Mouse (Mus musculus) intestine, embryonic 16.5 days (tissue): Measurements from ENCODE around the gene Dck. TPM values are rescaled to one million over a fixed set of nuclear protein-coding genes. Genes with fewer than 3 reads are reported as not detected.
"Not testable (repeated sequence)": the region's sequence is repeated elsewhere in the genome, so short reads cannot be mapped to it uniquely, and the experiment has no call there.

ENCODE experiments used
- ATAC-seq: fragments of 200-750 bp; cut with Nextera tagmentation; 2 replicates; pipeline ENCODE4 v1.8.0; 2017; ENCODE audit warnings: moderate TSS enrichment, moderate library complexity
- H3K27ac ChIP-seq: fragments of 300-500 bp; sonication (generic); 2 replicates; pipeline ENCODE4 v1.5.1; 2014; ENCODE audit warnings: mild to moderate bottlenecking, low read length
- H3K27me3 ChIP-seq: fragments of 300-500 bp; sonication (generic); replicated peaks from 2 replicates; pipeline ENCODE4 v1.6.1; 2014; ENCODE audit warnings: low read length, control low read depth, mixed read lengths; ENCODE audit not compliant: control insufficient read depth, insufficient read depth
- H3K36me3 ChIP-seq: fragments of 300-500 bp; sonication (generic); 2 replicates; pipeline ENCODE4 v1.6.1; 2014; ENCODE audit warnings: low read length, control low read depth; ENCODE audit not compliant: control insufficient read depth, insufficient read depth
- H3K4me1 ChIP-seq: fragments of 300-500 bp; sonication (generic); 2 replicates; pipeline ENCODE4 v1.6.1; 2014; ENCODE audit warnings: low read length, control low read depth, mixed read lengths; ENCODE audit not compliant: control insufficient read depth, insufficient read depth
- H3K4me2 ChIP-seq: fragments of 300-500 bp; sonication (generic); 2 replicates; pipeline ENCODE4 v1.6.1; 2014; ENCODE audit warnings: low read depth, low read length, control low read depth
- H3K4me3 ChIP-seq: fragments of 300-500 bp; sonication (generic); 2 replicates; pipeline ENCODE4 v1.5.1; 2014; ENCODE audit warnings: mild to moderate bottlenecking, low read length
- H3K9ac ChIP-seq: fragments of 300-500 bp; sonication (generic); 2 replicates; pipeline ENCODE4 v1.6.1; 2014; ENCODE audit warnings: low read depth, low read length
- H3K9me3 ChIP-seq: fragments of 300-500 bp; sonication (generic); 2 replicates; pipeline ENCODE4 v1.6.1; 2016; ENCODE audit warnings: low read length, control low read depth; ENCODE audit not compliant: control insufficient read depth
- WGBS: fragments of 180-500 bp; shearing (Covaris S2); extraction: QIAGEN DNeasy Blood & Tissue Kit; methylation state at CpG from one replicate; pipeline ENCODE4 v1.1.7; 2014; 5-methylcytosine and 5-hydroxymethylcytosine counted together
- polyA plus RNA-seq: library from polyadenylated mRNA; unstranded; fragments of >200 nt; fragmentation: Nextera tagmentation; extraction: Ambion mirVana; gene quantifications from 2 replicates; pipeline ENCODE4 v1.2.1, GENCODE M21; 2015

Dck gene
- polyA plus RNA-seq, 1 experiment from 2014 or later, result 32.7 TPM

DNA sequence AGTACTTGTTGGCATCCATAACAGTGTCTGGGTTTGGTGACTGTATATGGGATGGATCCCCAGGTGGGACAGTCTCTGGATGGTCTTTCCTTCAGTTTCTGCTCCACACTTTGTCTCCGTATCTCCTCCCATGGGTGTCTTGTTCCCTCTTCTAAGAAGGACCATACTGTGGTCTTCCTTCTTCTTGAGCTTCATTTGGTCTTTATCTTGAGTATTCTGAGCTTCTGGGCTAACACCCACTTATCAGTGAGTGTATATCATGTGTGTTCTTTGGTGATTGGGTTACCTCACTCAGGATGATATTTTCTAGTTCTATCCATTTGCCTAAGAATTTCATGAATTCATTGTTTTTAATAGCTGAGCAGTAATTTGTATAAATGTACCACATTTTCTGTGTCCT lies 23.7 kb upstream of the Dck start:
- H3K27me3 ChIP-seq, H3K27ac ChIP-seq, H3K9ac ChIP-seq, H3K4me1 ChIP-seq, H3K36me3 ChIP-seq, H3K4me2 ChIP-seq, ATAC-seq, H3K9me3 ChIP-seq, H3K4me3 ChIP-seq: not testable (repeated sequence)
- 100% methylated on average over 1 of the region's 1 CpGs for WGBS

DNA sequence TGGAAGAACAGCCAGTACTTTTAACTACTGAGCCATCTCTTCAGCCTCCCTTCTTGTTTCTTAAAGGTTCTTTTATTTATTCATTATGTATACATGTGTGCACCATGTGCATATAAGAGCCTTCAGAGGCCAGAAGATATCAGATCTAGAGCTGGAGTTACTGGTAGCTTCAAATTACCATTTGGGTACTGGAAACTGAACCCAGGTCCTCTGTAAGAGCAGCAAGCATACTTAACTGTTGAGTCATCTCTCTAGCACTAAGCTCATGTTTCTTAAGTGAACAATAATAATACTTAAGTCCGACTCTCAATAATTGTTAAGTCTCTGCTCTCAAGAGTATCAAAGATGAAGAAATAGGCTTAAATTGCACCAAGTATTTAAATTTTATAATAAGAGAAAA lies 17.0 kb upstream of the Dck start:
- Histone ChIP-seq H3K9ac (no peak overlapping the region), H3K4me3 (no peak overlapping the region), H3K27ac (no peak overlapping the region), H3K4me1 (no peaks in the 10 kb centered on the region), H3K4me2 (no peak overlapping the region), H3K9me3 (no peaks in the 10 kb centered on the region), H3K27me3 (no peaks in the 10 kb centered on the region), H3K36me3 (no peaks in the 10 kb centered on the region; the same call in 1 of the 2 replicates)
- no peak for ATAC-seq
- 90% methylated on average over 1 of the region's 1 CpGs for WGBS

DNA sequence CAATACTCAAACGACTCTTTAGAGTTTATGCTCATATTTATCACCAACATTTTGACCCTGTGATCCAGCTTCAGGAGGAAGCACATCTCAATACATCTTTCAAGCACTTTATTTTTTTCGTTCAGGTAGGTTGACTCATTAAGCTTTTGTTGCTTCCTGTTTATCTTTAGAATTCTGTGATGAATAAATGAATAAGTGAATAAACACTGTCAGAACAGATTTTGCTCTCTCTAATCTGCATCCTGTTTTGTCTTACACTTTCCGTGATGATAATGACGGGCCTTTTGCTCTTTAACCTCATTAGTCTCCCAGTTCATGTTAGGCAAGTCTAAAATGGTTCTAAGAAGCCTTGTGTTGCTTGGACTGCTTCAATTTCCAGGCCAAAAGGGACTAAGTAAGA lies 11.6 kb upstream of the Dck start:
- Histone ChIP-seq H3K9ac (no peak overlapping the region), H3K9me3 (no peaks in the 10 kb centered on the region), H3K27me3 (no peaks in the 10 kb centered on the region), H3K4me1 (no peaks in the 10 kb centered on the region), H3K27ac (no peak overlapping the region), H3K4me2 (no peak overlapping the region), H3K36me3 (no peaks in the 10 kb centered on the region), H3K4me3 (no peak overlapping the region)
- WGBS, result 84% methylated on average over 4 of the region's 4 CpGs
- no peak for ATAC-seq

DNA sequence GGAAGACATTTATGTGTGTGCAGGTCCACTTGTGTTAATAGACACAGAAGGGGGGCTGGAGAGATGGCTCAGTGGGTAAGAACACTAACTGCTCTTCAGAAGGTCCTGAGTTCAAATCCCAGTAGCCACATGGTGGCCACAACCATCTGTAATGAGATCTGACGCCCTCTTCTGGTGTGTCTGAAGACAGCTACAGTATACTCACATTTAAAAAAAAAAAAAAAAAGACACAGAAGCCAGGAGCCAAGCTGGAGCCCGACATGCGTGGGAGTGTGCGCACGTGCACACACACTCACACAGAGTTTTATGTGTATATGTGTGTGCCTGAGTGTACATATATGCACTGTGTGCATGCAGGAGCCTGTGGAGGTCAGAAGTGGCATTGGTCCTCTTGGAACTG lies 2.2 kb upstream of the Dck start:
- Histone ChIP-seq H3K9ac (no peak overlapping the region), H3K36me3 (no peaks in the 10 kb centered on the region), H3K4me2 (no peak overlapping the region), H3K9me3 (no peaks in the 10 kb centered on the region), H3K4me1 (peaks cover 9% of the 10 kb centered on the region; the same call in 1 of the 2 replicates), H3K4me3 (no peak overlapping the region), H3K27ac (no peak overlapping the region), H3K27me3 (no peaks in the 10 kb centered on the region)
- no peak for ATAC-seq
- 91% methylated on average over 5 of the region's 5 CpGs for WGBS

DNA sequence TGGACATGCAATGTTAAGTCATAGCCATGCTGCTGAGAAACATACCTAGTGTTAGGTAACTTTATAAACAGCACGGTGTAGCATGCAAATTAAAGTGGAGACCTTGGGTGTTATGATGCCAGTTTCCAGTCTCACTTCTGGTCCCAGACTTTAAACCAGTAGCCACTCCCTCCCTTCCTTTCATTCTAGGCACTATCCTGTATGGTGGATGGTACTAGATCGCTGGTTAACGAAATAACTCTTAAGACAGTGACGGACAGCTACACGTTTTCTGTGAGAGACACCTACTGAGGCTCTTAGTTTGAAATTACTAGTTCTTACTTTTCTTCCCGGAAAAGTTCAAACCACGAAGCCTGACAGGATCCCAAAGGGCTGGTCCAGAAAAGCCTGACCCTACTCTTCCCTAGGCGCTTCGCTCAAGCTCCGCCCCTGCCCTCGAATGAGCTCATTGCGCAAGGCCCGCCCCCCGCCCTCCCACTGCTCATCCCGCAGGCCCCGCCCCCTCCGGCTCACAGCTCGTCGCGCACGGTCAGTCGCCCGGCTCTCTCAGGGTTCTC lies 288 bp upstream of the Dck start:
- ATAC-seq, result peak; percentile 70
- Histone ChIP-seq H3K4me1 (peaks cover 12% of the 10 kb centered on the region; the same call in 1 of the 2 replicates), H3K36me3 (no peaks in the 10 kb centered on the region), H3K27me3 (no peaks in the 10 kb centered on the region), H3K9me3 (no peaks in the 10 kb centered on the region), H3K4me3 (peak overlapping the region; percentile 84), H3K27ac (peak overlapping the region; percentile 65), H3K4me2 (peak overlapping the region; percentile 50), H3K9ac (peak overlapping the region; percentile 57; the same call in 1 of the 2 replicates)
- under 1% methylated on average over 23 of the region's 23 CpGs for WGBS

DNA sequence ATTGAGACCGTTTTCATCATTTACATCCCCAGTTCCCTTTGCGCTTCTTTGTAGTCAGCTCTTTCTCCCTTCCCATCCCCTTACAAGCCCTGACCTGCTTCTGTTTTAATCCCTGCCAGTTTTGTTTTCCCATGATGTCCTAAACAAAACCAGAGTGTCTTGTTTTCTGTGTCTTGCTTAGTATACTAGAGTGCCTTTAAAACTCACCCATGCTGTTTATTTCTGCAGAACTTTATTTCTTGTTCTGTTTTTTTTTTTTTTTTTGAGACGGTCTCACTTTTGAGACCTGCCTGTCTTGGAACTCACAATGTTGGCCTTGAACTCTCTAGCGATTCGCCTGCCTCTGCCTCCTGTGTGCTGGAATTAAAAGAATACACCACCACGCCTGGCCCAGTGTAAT lies 791 bp downstream of the Dck start:
- Histone ChIP-seq H3K36me3 (no peaks in the 10 kb centered on the region), H3K27me3 (no peaks in the 10 kb centered on the region), H3K4me2 (peak overlapping the region; percentile 61), H3K9me3 (no peaks in the 10 kb centered on the region), H3K27ac (peak overlapping the region; percentile 78), H3K9ac (peak overlapping the region; percentile 87), H3K4me1 (peaks cover 12% of the 10 kb centered on the region; the same call in 1 of the 2 replicates), H3K4me3 (peak overlapping the region; percentile 84)
- 9% methylated on average over 6 of the region's 6 CpGs for WGBS
- no peak for ATAC-seq

DNA sequence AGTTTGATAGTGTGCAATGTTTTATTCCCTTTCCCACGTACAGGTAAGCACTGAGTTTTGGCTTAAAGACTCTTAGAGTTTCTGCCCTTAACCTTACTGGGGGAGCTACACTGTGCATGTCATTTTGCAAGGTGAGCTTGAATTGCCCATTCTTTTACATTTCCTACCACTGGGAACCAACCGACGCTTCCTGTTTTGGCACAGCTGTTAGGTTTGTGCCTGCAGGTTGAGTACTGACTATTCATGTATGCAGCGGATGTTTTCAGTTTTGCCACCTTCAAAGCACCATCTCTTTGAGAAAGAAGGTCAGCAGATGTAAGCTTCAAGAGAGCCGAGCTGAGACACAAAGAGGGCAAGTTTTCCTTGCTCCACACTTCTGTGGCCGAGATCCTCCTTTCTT lies 1.3 kb downstream of the Dck start:
- H3K9me3 ChIP-seq, result no peaks in the 10 kb centered on the region
- ATAC-seq, result no peak
- no peaks in the 10 kb centered on the region for H3K36me3 ChIP-seq
- H3K27me3 ChIP-seq, result no peaks in the 10 kb centered on the region
- H3K27ac ChIP-seq, result no peak overlapping the region
- H3K4me3 ChIP-seq, result peak overlapping the region; percentile 84
- peaks cover 12% of the 10 kb centered on the region; the same call in 1 of the 2 replicates for H3K4me1 ChIP-seq
- WGBS, result 57% methylated on average over 6 of the region's 6 CpGs
- H3K4me2 ChIP-seq, result peak overlapping the region; percentile 61; the same call in 1 of the 2 replicates
- no peak overlapping the region for H3K9ac ChIP-seq

DNA sequence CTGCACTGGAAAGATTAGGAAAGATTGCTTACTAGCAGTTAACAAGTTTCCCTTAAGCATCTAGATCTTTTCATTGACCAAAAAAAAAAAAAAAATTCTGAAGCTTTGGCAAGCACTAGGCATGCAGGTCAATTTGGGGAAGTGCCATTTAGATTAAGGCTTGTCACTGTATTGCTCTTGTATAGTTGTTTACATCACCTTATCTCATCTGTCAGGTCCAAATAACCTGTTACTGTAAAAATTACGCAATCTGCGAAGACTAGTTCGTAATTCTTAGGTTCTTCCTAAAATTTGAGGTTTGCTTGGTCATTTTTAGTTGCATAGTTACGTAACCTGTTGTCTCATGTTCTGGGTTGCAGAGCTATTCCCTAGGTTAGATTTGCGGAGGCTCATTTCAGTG lies 2.1 kb downstream of the Dck start:
- H3K4me2 ChIP-seq, result no peak overlapping the region
- H3K27me3 ChIP-seq, result no peaks in the 10 kb centered on the region
- no peak overlapping the region for H3K9ac ChIP-seq
- WGBS, result 86% methylated on average over 5 of the region's 5 CpGs
- H3K4me1 ChIP-seq, result peaks cover 12% of the 10 kb centered on the region; the same call in 1 of the 2 replicates
- H3K4me3 ChIP-seq, result no peak overlapping the region
- ATAC-seq, result no peak
- H3K27ac ChIP-seq, result no peak overlapping the region
- H3K9me3 ChIP-seq, result no peaks in the 10 kb centered on the region
- no peaks in the 10 kb centered on the region for H3K36me3 ChIP-seq

DNA sequence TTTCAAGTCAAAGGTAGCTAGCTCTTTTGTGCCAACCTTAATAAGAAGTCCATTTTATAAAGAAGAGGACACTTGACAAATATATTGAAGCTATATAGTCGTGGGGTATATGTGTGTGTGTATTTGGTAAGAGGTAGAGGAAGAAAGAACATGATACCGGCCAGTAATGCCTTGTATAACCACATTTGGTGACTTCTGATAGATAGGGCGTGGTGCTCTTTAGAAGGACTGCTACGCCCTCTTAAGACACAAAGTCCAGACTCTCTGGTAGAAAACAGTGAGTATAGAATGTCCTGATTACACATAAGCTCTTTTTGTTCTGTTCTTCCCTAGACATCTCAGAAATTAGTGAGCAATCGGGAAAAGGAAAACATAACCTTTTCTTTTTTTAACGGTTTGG lies 3.4 kb downstream of the Dck start:
- no peaks in the 10 kb centered on the region for H3K27me3 ChIP-seq
- ATAC-seq, result peak; percentile 9; the same call in 1 of the 2 replicates
- no peak overlapping the region for H3K9ac ChIP-seq
- 0 out of 2 replicates have a peak, but pooled peaks cover 2% of the 10 kb centered on the region for H3K36me3 ChIP-seq
- H3K4me3 ChIP-seq, result no peak overlapping the region
- WGBS, result 72% methylated on average over 6 of the region's 6 CpGs
- H3K4me1 ChIP-seq, result peaks cover 12% of the 10 kb centered on the region; the same call in 1 of the 2 replicates
- H3K9me3 ChIP-seq, result no peaks in the 10 kb centered on the region
- H3K27ac ChIP-seq, result no peak overlapping the region
- H3K4me2 ChIP-seq, result no peak overlapping the region
